Mouse (Mus musculus) neural tube, embryonic 11.5 days (tissue): Measurements from ENCODE around the gene Upk3a. TPM values are rescaled to one million over a fixed set of nuclear protein-coding genes. Genes with fewer than 3 reads are reported as not detected.

ENCODE experiments used
- ATAC-seq: fragments of 200-750 bp; cut with Nextera tagmentation; 2 replicates; pipeline ENCODE4 v1.8.0; 2017; ENCODE audit warnings: moderate number of reproducible peaks, mild to moderate bottlenecking, moderate TSS enrichment, moderate library complexity; ENCODE audit not compliant: insufficient read depth, low FRiP score, low TSS enrichment
- DNase-seq: peaks from one replicate; pipeline ENCODE4 v3.0.0-alpha.2; 2015; ENCODE audit warnings: low spot score
- H3K27ac ChIP-seq: fragments of 300-500 bp; sonication (generic); 2 replicates; pipeline ENCODE4 v1.5.1; 2014; ENCODE audit warnings: low read depth, mild to moderate bottlenecking, low read length
- H3K27me3 ChIP-seq: fragments of 300-500 bp; sonication (generic); 2 replicates; pipeline ENCODE4 v1.6.1; 2014; ENCODE audit warnings: mild to moderate bottlenecking, low read length, mixed read lengths; ENCODE audit not compliant: control insufficient read depth, insufficient read depth
- H3K36me3 ChIP-seq: fragments of 300-500 bp; sonication (generic); 2 replicates; pipeline ENCODE4 v1.6.1; 2014; ENCODE audit warnings: mild to moderate bottlenecking, low read length, moderate library complexity, mixed read lengths; ENCODE audit not compliant: control insufficient read depth, insufficient read depth
- H3K4me1 ChIP-seq: fragments of 300-500 bp; sonication (generic); 2 replicates; pipeline ENCODE4 v1.6.1; 2014; ENCODE audit warnings: low read length, mixed read lengths; ENCODE audit not compliant: control insufficient read depth, insufficient read depth
- H3K4me2 ChIP-seq: fragments of 300-500 bp; sonication (generic); 2 replicates; pipeline ENCODE4 v1.6.1; 2014; ENCODE audit warnings: low read depth, mild to moderate bottlenecking, moderate library complexity
- H3K4me3 ChIP-seq: fragments of 300-500 bp; sonication (generic); 2 replicates; pipeline ENCODE4 v1.5.1; 2014; ENCODE audit warnings: low read depth, low read length
- H3K9ac ChIP-seq: fragments of 300-500 bp; sonication (generic); 2 replicates; pipeline ENCODE4 v1.6.1; 2014; ENCODE audit warnings: mild to moderate bottlenecking, low read length
- H3K9me3 ChIP-seq: fragments of 300-500 bp; sonication (generic); 2 replicates; pipeline ENCODE4 v1.6.1; 2016; ENCODE audit warnings: low read length; ENCODE audit not compliant: control insufficient read depth
- WGBS: fragments of 180-500 bp; shearing (Covaris S2); extraction: QIAGEN DNeasy Blood & Tissue Kit; methylation state at CpG from one replicate; pipeline ENCODE4 v1.1.7; 2014; 5-methylcytosine and 5-hydroxymethylcytosine counted together
- polyA plus RNA-seq: library from polyadenylated mRNA; unstranded; fragments of >200 nt; fragmentation: Nextera tagmentation; extraction: Ambion mirVana; gene quantifications from 2 replicates; pipeline ENCODE4 v1.2.1, GENCODE M21; 2014

Gene Upk3a
- polyA plus RNA-seq, 1 experiment from 2014 or later: not detected

DNA sequence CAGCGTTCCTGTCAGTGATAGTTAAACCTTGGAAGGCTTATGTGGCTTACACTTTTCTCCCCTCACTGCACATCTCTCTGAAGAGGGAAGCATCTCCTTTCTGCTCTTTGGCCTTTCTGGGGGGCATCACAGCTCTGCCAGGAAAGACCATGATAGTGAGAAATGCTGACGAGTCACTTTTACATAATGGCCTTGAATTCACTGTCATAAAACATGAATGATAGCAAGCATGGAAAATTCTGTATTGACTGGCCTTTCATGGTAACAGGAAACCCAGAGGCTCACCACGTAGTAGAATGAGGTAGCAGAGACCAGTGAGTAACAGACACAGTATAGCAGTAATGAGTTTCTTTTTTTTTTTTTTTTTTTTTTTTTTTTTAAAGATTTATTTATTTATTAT lies 37.2 kb downstream of the Upk3a start:
- Histone ChIP-seq H3K4me1 (no peaks in the 10 kb centered on the region), H3K27me3 (no peaks in the 10 kb centered on the region), H3K4me3 (no peak overlapping the region), H3K9ac (no peak overlapping the region), H3K4me2 (no peak overlapping the region), H3K36me3 (peaks cover 5% of the 10 kb centered on the region), H3K9me3 (no peaks in the 10 kb centered on the region), H3K27ac (no peak overlapping the region)
- ATAC-seq (no peak), DNase-seq (no peak)
- 94% methylated on average over 3 of the region's 3 CpGs for WGBS

DNA sequence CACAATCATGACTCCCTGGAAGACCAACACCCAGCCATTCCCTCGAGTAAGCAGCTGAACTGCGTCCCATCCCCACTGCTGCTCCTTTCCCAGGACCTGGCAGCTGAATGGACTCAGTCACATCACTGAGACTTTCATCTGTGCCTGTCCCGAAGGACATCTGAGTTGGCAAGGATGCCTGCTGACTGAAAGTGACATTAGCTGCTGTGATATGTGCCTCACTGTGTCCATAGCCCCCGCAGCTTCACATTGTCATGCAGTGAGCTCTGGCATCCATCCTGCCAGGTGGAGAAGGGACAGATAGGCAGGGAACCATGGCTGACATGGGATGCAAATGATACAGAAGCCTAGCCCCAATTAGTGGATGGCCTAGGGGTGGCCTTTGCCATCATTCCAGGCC lies 38.2 kb downstream of the Upk3a start:
- Histone ChIP-seq H3K27me3 (no peaks in the 10 kb centered on the region), H3K27ac (no peak overlapping the region), H3K9me3 (no peaks in the 10 kb centered on the region), H3K9ac (no peak overlapping the region), H3K4me3 (no peak overlapping the region), H3K4me2 (no peak overlapping the region), H3K4me1 (no peaks in the 10 kb centered on the region), H3K36me3 (peaks cover 5% of the 10 kb centered on the region)
- ATAC-seq: no peak
- no peak for DNase-seq
- WGBS: 88% methylated on average over 4 of the region's 4 CpGs

DNA sequence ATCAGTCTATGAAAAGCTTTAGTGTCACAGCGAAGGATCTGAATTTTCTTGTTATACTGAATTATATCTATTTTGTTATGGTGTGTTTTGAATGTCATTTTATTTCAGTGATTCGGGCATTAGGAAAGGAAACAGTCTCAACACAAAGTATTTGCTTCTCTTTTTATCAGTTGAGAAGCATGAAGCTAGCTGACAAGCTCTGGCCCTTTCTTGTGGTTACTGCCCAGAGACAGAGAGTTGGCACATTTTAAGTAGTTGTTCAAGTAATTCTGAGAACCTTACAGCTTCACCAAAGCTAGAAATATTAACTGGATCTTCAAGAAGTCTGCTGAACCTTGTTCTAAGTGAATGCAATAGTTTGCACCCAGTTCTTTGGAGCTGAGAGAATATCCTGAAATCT lies 46.5 kb downstream of the Upk3a start:
- DNase-seq (no peak), ATAC-seq (no peak)
- WGBS: 91% methylated on average over 2 of the region's 2 CpGs
- 0 out of 2 replicates have a peak, but pooled peaks cover 2% of the 10 kb centered on the region for H3K36me3 ChIP-seq
- H3K9ac ChIP-seq: no peak overlapping the region
- H3K4me1 ChIP-seq: no peaks in the 10 kb centered on the region
- H3K27me3 ChIP-seq: no peaks in the 10 kb centered on the region
- no peak overlapping the region for H3K4me2 ChIP-seq
- no peak overlapping the region for H3K27ac ChIP-seq
- H3K4me3 ChIP-seq: no peak overlapping the region
- H3K9me3 ChIP-seq: no peaks in the 10 kb centered on the region

DNA sequence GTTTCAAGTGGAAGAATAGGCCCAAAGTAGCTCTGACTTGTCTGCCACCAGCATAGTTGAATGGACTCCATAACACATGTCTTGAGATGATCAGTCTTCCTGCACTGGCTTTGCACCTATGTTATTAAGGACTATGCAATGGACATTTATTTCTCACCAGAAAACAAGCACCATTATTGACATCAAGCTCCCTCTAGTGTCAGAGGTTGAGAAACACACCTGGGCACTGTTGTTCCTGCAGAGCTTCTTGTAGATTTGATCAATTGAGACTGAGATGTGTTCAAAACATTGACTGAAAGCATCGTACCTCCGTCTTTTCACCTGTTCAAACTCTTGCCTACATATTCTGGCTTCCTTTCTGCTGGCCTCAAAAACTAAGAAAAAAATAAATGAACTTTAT lies 53.6 kb downstream of the Upk3a start:
- H3K36me3 ChIP-seq: no peaks in the 10 kb centered on the region

More for the DNA sequence above, 53.6 kb downstream of the Upk3a start:
- Histone ChIP-seq H3K4me2 (no peak overlapping the region), H3K4me1 (no peaks in the 10 kb centered on the region), H3K9me3 (no peaks in the 10 kb centered on the region), H3K27me3 (no peaks in the 10 kb centered on the region), H3K4me3 (no peak overlapping the region), H3K27ac (no peak overlapping the region), H3K9ac (no peak overlapping the region)
- peak; percentile 44 for DNase-seq
- 47% methylated on average over 2 of the region's 2 CpGs for WGBS
- no peak for ATAC-seq

Other genes with a start within 250 kb of the Upk3a start
- gene Phf21b, start 161.1 kb upstream of the Upk3a start, polyA plus RNA-seq: 32.2 and 36.0 TPM in 2 replicates
- gene Gm29666, start 97.1 kb upstream of the Upk3a start, polyA plus RNA-seq: 0.77 and 0.81 TPM in 2 replicates
- gene Nup50, start 93.7 kb upstream of the Upk3a start, polyA plus RNA-seq: 61.5 and 63.4 TPM in 2 replicates
- 36.4 and 39.3 TPM in 2 replicates for gene 5031439G07Rik, start 28.6 kb upstream of the Upk3a start, polyA plus RNA-seq
- gene Fam118a, start 11.8 kb downstream of the Upk3a start, polyA plus RNA-seq: 29.3 and 29.4 TPM in 2 replicates
- gene Smc1b, start 114.8 kb downstream of the Upk3a start, polyA plus RNA-seq: 0.11 TPM in 1 of 2 replicates, not detected in the other
- 0.62 and 0.78 TPM in 2 replicates for gene Ribc2, start 114.9 kb downstream of the Upk3a start, polyA plus RNA-seq
- 115 and 120 TPM in 2 replicates for gene Fbln1, start 188.8 kb downstream of the Upk3a start, polyA plus RNA-seq